Mouse (Mus musculus) lung, postnatal 0 days (tissue): ENCODE results near the gene Arhgap19.

Experiments
- CTCF ChIP-seq: IDR thresholded peaks from 2 replicates; pipeline ENCODE4 v1.5.1; 2016; ENCODE audit warnings: antibody characterized with exemption, mild to moderate bottlenecking
- EP300 ChIP-seq: IDR thresholded peaks from 2 replicates; pipeline ENCODE4 v1.6.1; 2016; ENCODE audit warnings: antibody characterized with exemption, mild to moderate bottlenecking, control low read depth

DNA sequence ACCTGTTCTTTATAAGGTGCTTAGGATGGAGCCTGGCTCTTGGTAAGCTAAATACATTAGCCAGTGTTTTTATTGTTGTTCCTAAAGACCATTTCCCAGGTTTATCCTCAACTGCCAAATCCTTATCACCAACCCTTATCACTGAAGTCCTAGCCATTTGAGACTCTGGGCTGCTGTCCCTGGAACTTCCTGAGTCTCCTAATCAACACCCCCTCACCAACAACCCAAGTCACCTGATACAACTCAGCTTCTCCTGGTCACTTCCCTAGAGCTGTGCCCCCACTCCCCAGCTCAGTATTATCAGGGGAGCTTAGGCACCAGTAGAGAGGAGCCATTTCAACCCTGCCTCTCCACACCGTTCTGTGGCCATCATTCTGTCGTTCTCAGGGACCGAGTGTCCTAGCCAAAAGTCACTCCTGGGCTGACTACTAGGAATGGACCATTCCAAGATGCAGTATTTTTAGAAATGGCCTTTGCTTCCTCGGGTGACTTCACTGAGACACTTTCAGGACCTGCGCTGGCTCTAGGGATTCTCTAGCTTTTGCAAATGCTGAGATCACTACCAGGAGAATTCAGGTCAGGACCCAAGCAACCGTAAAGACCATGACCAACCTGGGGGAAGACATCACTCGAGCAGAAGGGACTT, 39.4 kb upstream of the Arhgap19 start:
- no peak for TF ChIP-seq CTCF
- no peak for TF ChIP-seq EP300
